Mouse (Mus musculus): ENCODE results near the gene Dlx6. TPM values are rescaled to one million over a fixed set of nuclear protein-coding genes. Genes with fewer than 3 reads are reported as not detected.

Dlx6 gene
- total and polyA plus RNA-seq, 2 experiments = not detected

GRCm38 (mm10) chr6:6856881-6857280, 6.3 kb upstream of the Dlx6 start:
- Histone ChIP-seq H3K4me3 (ENCODE audit: insufficient read depth, low read depth, low read length) (no peak overlapping the region), H3K27ac (replicated peaks; ENCODE audit: insufficient read depth, low read depth, low read length) (no peak overlapping the region), H3K79me2 (ENCODE audit: control insufficient read depth, insufficient read depth, low read length) (no peaks in the 10 kb centered on the region), H3K9ac (ENCODE audit: low read depth, low read length) (no peak overlapping the region), H3K36me3 (ENCODE audit: control insufficient read depth, insufficient read depth, low read length) (no peaks in the 10 kb centered on the region), H3K27me3 (ENCODE audit: control insufficient read depth, insufficient read depth, low read length) (peaks cover 19% of the 10 kb centered on the region), H3K4me1 (ENCODE audit: control insufficient read depth, insufficient read depth, low read length) (no peaks in the 10 kb centered on the region)
- TF ChIP-seq POLR2A (IDR thresholded peaks at IDR 0.05; ENCODE audit: extremely low read depth, insufficient read depth, low read length) (no peak), CTCF (IDR thresholded peaks at IDR 0.05; ENCODE audit: low read depth, low read length) (no peak)
- WGBS = 8% methylated on average over 4 of the region's 4 CpGs
- DNase-seq (ENCODE audit: extremely low read depth, low read depth, low spot score) = no peak

- TF ChIP-seq POLR2A (IDR thresholded peaks at IDR 0.05; ENCODE audit: extremely low read depth, insufficient read depth, low read length) (no peak), CTCF (IDR thresholded peaks at IDR 0.05; ENCODE audit: low read depth, low read length) (no peak)
- DNase-seq (ENCODE audit: extremely low read depth, low read depth, low spot score) = no peak
- Histone ChIP-seq H3K27me3 (ENCODE audit: control insufficient read depth, insufficient read depth, low read length) (peaks cover 23% of the 10 kb centered on the region), H3K4me1 (ENCODE audit: control insufficient read depth, insufficient read depth, low read length) (peaks cover 4% of the 10 kb centered on the region; the same call in 1 of the 2 replicates), H3K36me3 (ENCODE audit: control insufficient read depth, insufficient read depth, low read length) (no peaks in the 10 kb centered on the region), H3K4me3 (ENCODE audit: insufficient read depth, low read depth, low read length) (no peak overlapping the region), H3K27ac (replicated peaks; ENCODE audit: insufficient read depth, low read depth, low read length) (no peak overlapping the region), H3K79me2 (ENCODE audit: control insufficient read depth, insufficient read depth, low read length) (no peaks in the 10 kb centered on the region), H3K9ac (ENCODE audit: low read depth, low read length) (no peak overlapping the region)
- 14% methylated on average over 2 of the region's 2 CpGs for WGBS
These were observed 5.4 kb upstream of the Dlx6 start for GRCm38 (mm10) chr6:6857766-6858165.

GRCm38 (mm10) chr6:6858571-6858970, 4.6 kb upstream of the Dlx6 start:
- no peak overlapping the region for H3K9ac ChIP-seq (ENCODE audit: low read depth, low read length)
- no peaks in the 10 kb centered on the region for H3K36me3 ChIP-seq (ENCODE audit: control insufficient read depth, insufficient read depth, low read length)
- peaks cover 29% of the 10 kb centered on the region for H3K27me3 ChIP-seq (ENCODE audit: control insufficient read depth, insufficient read depth, low read length)
- H3K79me2 ChIP-seq (ENCODE audit: control insufficient read depth, insufficient read depth, low read length) = no peaks in the 10 kb centered on the region
- TF ChIP-seq CTCF (IDR thresholded peaks at IDR 0.05; ENCODE audit: low read depth, low read length) (no peak), POLR2A (IDR thresholded peaks at IDR 0.05; ENCODE audit: extremely low read depth, insufficient read depth, low read length) (no peak)
- DNase-seq (ENCODE audit: extremely low read depth, low read depth, low spot score) = no peak
- H3K4me3 ChIP-seq (ENCODE audit: insufficient read depth, low read depth, low read length) = no peak overlapping the region
- H3K27ac ChIP-seq (replicated peaks; ENCODE audit: insufficient read depth, low read depth, low read length) = no peak overlapping the region
- H3K4me1 ChIP-seq (ENCODE audit: control insufficient read depth, insufficient read depth, low read length) = peaks cover 7% of the 10 kb centered on the region; the same call in 1 of the 2 replicates
- WGBS = 0% methylated on average over 1 of the region's 1 CpGs

GRCm38 (mm10) chr6:6859111-6859949, 3.8 kb upstream of the Dlx6 start:
- 6% methylated on average over 19 of the region's 19 CpGs for WGBS
- Histone ChIP-seq H3K79me2 (ENCODE audit: control insufficient read depth, insufficient read depth, low read length) (no peaks in the 10 kb centered on the region), H3K27ac (replicated peaks; ENCODE audit: insufficient read depth, low read depth, low read length) (no peak overlapping the region), H3K36me3 (ENCODE audit: control insufficient read depth, insufficient read depth, low read length) (no peaks in the 10 kb centered on the region), H3K9ac (ENCODE audit: low read depth, low read length) (no peak overlapping the region), H3K4me1 (ENCODE audit: control insufficient read depth, insufficient read depth, low read length) (peaks cover 7% of the 10 kb centered on the region; the same call in 1 of the 2 replicates), H3K4me3 (ENCODE audit: insufficient read depth, low read depth, low read length) (no peak overlapping the region), H3K27me3 (ENCODE audit: control insufficient read depth, insufficient read depth, low read length) (peaks cover 33% of the 10 kb centered on the region)
- TF ChIP-seq CTCF (IDR thresholded peaks at IDR 0.05; ENCODE audit: low read depth, low read length) (no peak), POLR2A (IDR thresholded peaks at IDR 0.05; ENCODE audit: extremely low read depth, insufficient read depth, low read length) (no peak)
- no peak for DNase-seq (ENCODE audit: extremely low read depth, low read depth, low spot score)

- 4% methylated on average over 21 of the region's 21 CpGs for WGBS
- Histone ChIP-seq H3K27ac (replicated peaks; ENCODE audit: insufficient read depth, low read depth, low read length) (no peak overlapping the region), H3K36me3 (ENCODE audit: control insufficient read depth, insufficient read depth, low read length) (no peaks in the 10 kb centered on the region), H3K9ac (ENCODE audit: low read depth, low read length) (no peak overlapping the region), H3K79me2 (ENCODE audit: control insufficient read depth, insufficient read depth, low read length) (no peaks in the 10 kb centered on the region), H3K27me3 (ENCODE audit: control insufficient read depth, insufficient read depth, low read length) (peaks cover 30% of the 10 kb centered on the region), H3K4me1 (ENCODE audit: control insufficient read depth, insufficient read depth, low read length) (peaks cover 7% of the 10 kb centered on the region; the same call in 1 of the 2 replicates), H3K4me3 (ENCODE audit: insufficient read depth, low read depth, low read length) (no peak overlapping the region)
- no peak for TF ChIP-seq POLR2A (IDR thresholded peaks at IDR 0.05; ENCODE audit: extremely low read depth, insufficient read depth, low read length)
- TF ChIP-seq CTCF (IDR thresholded peaks at IDR 0.05; ENCODE audit: low read depth, low read length) = no peak
- no peak for DNase-seq (ENCODE audit: extremely low read depth, low read depth, low spot score)
These were observed 3.2 kb upstream of the Dlx6 start for GRCm38 (mm10) chr6:6859950-6860410.

Measured in liver, adult 2 months (tissue).